ENCODE assay signal across 8 mouse cellular contexts in the genomic region with DNA sequence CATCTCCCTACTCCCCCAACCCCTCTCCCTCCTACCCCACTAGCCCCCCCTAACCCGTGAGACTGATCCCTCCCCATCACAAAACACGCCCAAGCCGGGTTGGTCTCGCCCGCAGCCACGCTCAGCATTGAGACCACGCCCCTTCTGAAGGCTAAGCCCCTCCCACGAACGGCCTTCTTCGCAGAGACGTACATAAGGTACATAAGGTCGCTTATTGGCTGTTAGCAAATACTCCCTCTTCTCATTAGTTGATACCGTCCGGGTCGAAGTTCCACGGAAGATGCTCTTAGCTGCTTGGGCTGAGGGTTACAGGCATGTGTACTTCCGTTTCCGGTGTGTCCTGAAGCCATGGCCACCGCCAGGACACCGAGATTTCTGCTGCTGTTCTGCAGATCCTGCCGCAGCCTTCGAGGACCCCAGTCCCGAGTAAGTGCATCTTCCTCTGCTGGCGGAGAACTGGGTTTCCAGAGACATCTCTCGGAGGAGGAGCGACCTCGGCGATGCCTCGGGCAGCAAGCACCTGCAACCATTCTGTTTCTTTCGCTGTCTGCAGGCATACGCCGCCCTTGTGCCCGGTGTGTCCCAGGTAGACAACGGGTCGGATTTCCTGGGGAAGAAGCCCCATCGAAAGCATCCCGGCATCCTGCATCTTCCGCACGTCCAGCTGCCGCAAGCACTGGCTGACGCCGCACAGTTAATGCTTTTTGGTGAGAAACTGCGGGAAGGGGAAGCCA. TPM values are rescaled to one million over a fixed set of nuclear protein-coding genes. Genes with fewer than 3 reads are reported as not detected.
DNase-seq lines count a peak whose midpoint lies in the region; ATAC-seq and TF ChIP-seq lines count a peak whose summit lies in the region.

A gene (plus strand): TSS at position 245 of the 734 bp plus-strand sequence.

- H3K9me3 ChIP-seq in hindbrain, postnatal 0 days (ENCODE audit: low read length), result no peaks in the 10 kb centered on the region

- peak within 1 kb of the TSS; percentile 84 for H3K27ac ChIP-seq in gastrocnemius, adult 2 months
- peak within 1 kb of the TSS; percentile 88 for H3K27ac ChIP-seq in hindbrain, postnatal 0 days
- peak within 1 kb of the TSS; percentile 82 for H3K27ac ChIP-seq in left cerebral cortex, adult 2 months

- H3K9ac ChIP-seq in hindbrain, postnatal 0 days (replicated peaks; ENCODE audit: low read length), result peak within 1 kb of the TSS; percentile 76

- ATAC-seq in common myeloid progenitor, adult 5-6 weeks (replicated peaks; ENCODE audit: low read depth, poor library complexity, severe bottlenecking), result peak; percentile 96
- ATAC-seq in hindbrain, postnatal 0 days, result peak; percentile 98
- peak; percentile 95 for ATAC-seq in megakaryocyte, adult 5-6 weeks (ENCODE audit: poor library complexity, severe bottlenecking)

- intact Hi-C loops in gastrocnemius, adult 2 months (cut with DNase I), result loop anchor here (1.0 to 10.0 kb wide), 5 partner anchors 123 to 418 kb away; a partner anchor contains a TSS
- intact Hi-C loops in left cerebral cortex, adult 2 months (cut with DNase I), result loop anchor here (1.0 to 10.0 kb wide), 3 partner anchors 46 to 420 kb away; a partner anchor contains a TSS

- DNase-seq in ZHBTc4 (ENCODE audit: low read depth, low spot score), result peak; percentile 98
- peak; percentile 96 for DNase-seq in gastrocnemius, adult 2 months
- peak; percentile 98 for DNase-seq in hindbrain, postnatal 0 days (ENCODE audit: low spot score)
- peak; percentile 88 for DNase-seq in left cerebral cortex, adult 2 months (ENCODE audit: extremely low spot score in 1 of 2, low spot score in 2 of 2)
- DNase-seq in right cerebral cortex, adult 2 months (ENCODE audit: low spot score in 2 of 2), result peak; percentile 91 to 92
- peak; percentile 97 for DNase-seq in urinary bladder, postnatal 14 days (ENCODE audit: low spot score)

- TF ChIP-seq CTCF in gastrocnemius, adult 2 months (IDR thresholded peaks at IDR 0.05), result peak; percentile 20; the same call in 1 of the 2 replicates
- TF ChIP-seq CTCF in hindbrain, postnatal 0 days (IDR thresholded peaks at IDR 0.05; ENCODE audit: low read depth), result peak; percentile 41
- peak; percentile 11 for TF ChIP-seq CTCF in left cerebral cortex, adult 2 months (IDR thresholded peaks at IDR 0.05)

- peak within 1 kb of the TSS; percentile 78 for H3K4me3 ChIP-seq in gastrocnemius, adult 2 months
- H3K4me3 ChIP-seq in hindbrain, postnatal 0 days (ENCODE audit: low read length), result peak within 1 kb of the TSS; percentile 61
- peak within 1 kb of the TSS; percentile 90 for H3K4me3 ChIP-seq in left cerebral cortex, adult 2 months

- peaks cover 14% of the 10 kb centered on the region for H3K36me3 ChIP-seq in hindbrain, postnatal 0 days (ENCODE audit: insufficient read depth, low read length)

- peaks cover 5% of the 10 kb centered on the region; the same call in 1 of the 2 replicates for H3K4me1 ChIP-seq in hindbrain, postnatal 0 days (ENCODE audit: insufficient read depth, low read length)

- H3K4me2 ChIP-seq in hindbrain, postnatal 0 days (ENCODE audit: low read depth, low read length), result peak within 1 kb of the TSS; percentile 64

- H3K27me3 ChIP-seq in hindbrain, postnatal 0 days (ENCODE audit: insufficient read depth, low read length), result no peaks in the 10 kb centered on the region

- WGBS in hindbrain, postnatal 0 days, result under 1% methylated on average over 43 of the region's 43 CpGs

RNA-seq across cellular contexts. Expression of the gene that starts here (rescaled TPM):
- 6.7 and 11.5 TPM in 2 replicates for total RNA-seq in common myeloid progenitor, adult 5-6 weeks (2017)
- 10 to 100 TPM; 11.5 to 12.9 TPM for total RNA-seq in gastrocnemius, adult 2 months (2021)
- total RNA-seq in hindbrain, postnatal 0 days (2014; rRNA removed), result 33.1 and 41.9 TPM in 2 replicates
- polyA plus RNA-seq in hindbrain, postnatal 0 days (2015; fragmentation: Nextera tagmentation; extraction: Ambion mirVana), result 61.8 and 72.5 TPM in 2 replicates
- 10 to 100 TPM; 28.8 to 35.2 TPM for total RNA-seq in left cerebral cortex, adult 2 months (2021)
- total RNA-seq in megakaryocyte, adult 5-6 weeks (2015), result 6.2 and 11.7 TPM in 2 replicates
- total RNA-seq in megakaryocyte, adult 5-6 weeks (2017), result 6.3 and 11.1 TPM in 2 replicates

Comparison
In these comparisons a context has a peak if more than half of its experiments do, and no peak if none do; other contexts are left out.
1. Peak in every context shown above with its lines: DNase-seq, ATAC-seq, H3K4me3 ChIP-seq and H3K27ac ChIP-seq.